Mouse (Mus musculus) liver, adult 2 months (tissue): ENCODE data around the gene Epb41l4b.

ENCODE experiments used
- CTCF ChIP-seq: fragments of 200-500 bp; IDR thresholded peaks from 2 replicates; pipeline ENCODE4 v1.5.1; 2011; ENCODE audit warnings: low read depth, low read length, control low read depth
- POLR2A ChIP-seq: fragments of 200-500 bp; IDR thresholded peaks from 2 replicates; pipeline ENCODE4 v1.6.1; 2011; ENCODE audit warnings: low read length, control low read depth; ENCODE audit not compliant: insufficient read depth; ENCODE audit errors: extremely low read depth

GRCm38 (mm10) chr4:57091363-57091762 lies 51.9 kb downstream of the Epb41l4b start:
- no peak for TF ChIP-seq CTCF
- TF ChIP-seq POLR2A: no peak
